In the genomic region with DNA sequence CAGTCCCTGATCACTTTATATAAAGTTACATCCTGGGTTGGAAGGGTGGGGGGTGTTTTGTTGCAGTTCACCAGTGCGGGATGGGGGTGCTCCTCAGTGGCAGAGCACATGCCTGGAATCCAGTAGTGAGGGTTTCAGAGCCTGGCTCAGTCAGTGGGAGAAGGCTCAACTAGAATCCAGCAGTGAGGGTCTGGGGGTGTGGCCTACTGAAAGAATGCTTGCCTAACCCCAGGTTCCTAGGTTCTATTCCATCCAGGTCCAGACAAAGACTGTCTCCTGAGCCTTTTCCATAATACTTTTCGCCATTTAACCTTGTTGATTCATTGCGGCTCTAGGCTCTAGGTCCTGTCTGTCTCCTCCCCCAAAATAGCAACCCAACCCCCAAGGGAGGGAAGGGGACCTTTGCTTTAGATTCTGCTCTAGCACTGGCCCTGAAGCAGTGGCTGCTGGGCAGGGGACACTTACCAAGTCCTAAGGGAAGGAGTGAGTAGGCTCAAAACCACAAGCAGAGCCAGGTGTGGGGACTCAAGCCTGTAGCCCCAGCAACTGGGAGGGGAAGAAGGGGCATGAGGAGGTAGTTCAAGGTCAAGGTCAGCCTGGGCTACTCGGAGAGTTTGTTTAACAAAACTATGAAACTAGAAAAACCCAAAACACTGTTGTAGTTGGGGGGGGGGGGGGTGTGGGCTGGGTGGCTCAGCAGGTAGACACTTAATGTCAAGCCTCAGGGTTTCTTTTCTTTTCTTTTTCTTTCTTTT, we compare ENCODE assay signal across 21 mouse cellular contexts. TPM values are rescaled to one million over a fixed set of nuclear protein-coding genes. Genes with fewer than 3 reads are reported as not detected.
DNase-seq lines count a peak whose midpoint lies in the region; ATAC-seq and TF ChIP-seq lines count a peak whose summit lies in the region.
"Had no signal": no experiment of that assay in that cellular context is flagged by ENCODE, and none has a peak within 500 bp of the region (broad histone marks: within the 10 kb centered on the region; RNA-seq: fewer than 3 reads in every experiment).

No protein-coding gene starts in this region.

- ATAC-seq in embryonic facial prominence, embryonic 12.5 days (ENCODE audit: insufficient number of reproducible peaks, insufficient read depth, low FRiP score, low TSS enrichment), result no peak
- no peak for ATAC-seq in heart, embryonic 16.5 days (replicated peaks; ENCODE audit: extremely low read depth, insufficient read depth, low FRiP score)
- ATAC-seq in stomach, embryonic 15.5 days (ENCODE audit: insufficient read depth, low FRiP score, low read depth), result no peak
- no peak for ATAC-seq in stomach, postnatal 0 days (ENCODE audit: low FRiP score, low TSS enrichment)
- ATAC-seq in hindbrain, embryonic 12.5 days (ENCODE audit: low FRiP score), result no peak
- ATAC-seq: activated CD4-positive, CD25-positive, alpha-beta regulatory T cell, adult 4 months; forebrain, postnatal 0 days had no signal

- H3K36me3 ChIP-seq in embryonic facial prominence, embryonic 12.5 days, result peaks cover 17% of the 10 kb centered on the region
- H3K36me3 ChIP-seq in embryonic facial prominence, embryonic 10.5 days (replicated peaks), result peaks cover 31% of the 10 kb centered on the region
- 0 out of 2 replicates have a peak, but pooled peaks cover 4% of the 10 kb centered on the region for H3K36me3 ChIP-seq in heart, embryonic 16.5 days (ENCODE audit: control insufficient read depth, insufficient read depth)
- H3K36me3 ChIP-seq in stomach, embryonic 15.5 days, result 0 out of 2 replicates have a peak, but pooled peaks cover 5% of the 10 kb centered on the region
- H3K36me3 ChIP-seq in stomach, postnatal 0 days (ENCODE audit: control insufficient read depth, insufficient read depth, low read length), result no peaks in the 10 kb centered on the region
- H3K36me3 ChIP-seq in hindbrain, embryonic 12.5 days, result peaks cover 16% of the 10 kb centered on the region

- H3K9me3 ChIP-seq in embryonic facial prominence, embryonic 12.5 days, result no peaks in the 10 kb centered on the region
- H3K9me3 ChIP-seq in embryonic facial prominence, embryonic 10.5 days, result no peaks in the 10 kb centered on the region
- no peaks in the 10 kb centered on the region for H3K9me3 ChIP-seq in heart, embryonic 16.5 days (replicated peaks; ENCODE audit: control insufficient read depth, low read length)
- H3K9me3 ChIP-seq in stomach, embryonic 15.5 days, result no peaks in the 10 kb centered on the region
- H3K9me3 ChIP-seq in stomach, postnatal 0 days (ENCODE audit: control insufficient read depth, low read length), result no peaks in the 10 kb centered on the region
- no peaks in the 10 kb centered on the region for H3K9me3 ChIP-seq in hindbrain, embryonic 12.5 days (replicated peaks)
- H3K9me3 ChIP-seq: forebrain, embryonic 10.5 days; megakaryocyte, embryonic 14.5 days; neural tube, embryonic 13.5 days had no signal

- no peak for TF ChIP-seq CTCF in stomach, postnatal 0 days (IDR thresholded peaks at IDR 0.05; ENCODE audit: low read depth)
- TF ChIP-seq CTCF in layer of hippocampus, adult 2 months (conservative IDR thresholded peaks at IDR 0.05), result no peak

- H3K4me2 ChIP-seq in embryonic facial prominence, embryonic 12.5 days (replicated peaks), result no peak overlapping the region
- H3K4me2 ChIP-seq in heart, embryonic 16.5 days (ENCODE audit: low read depth, low read length), result no peak overlapping the region
- H3K4me2 ChIP-seq in stomach, embryonic 15.5 days, result no peak overlapping the region
- H3K4me2 ChIP-seq in stomach, postnatal 0 days (replicated peaks; ENCODE audit: low read depth), result no peak overlapping the region
- no peak overlapping the region for H3K4me2 ChIP-seq in hindbrain, embryonic 12.5 days (replicated peaks)
- H3K4me2 ChIP-seq: neural tube, embryonic 13.5 days had no signal

- no peak overlapping the region for H3K4me3 ChIP-seq in embryonic facial prominence, embryonic 12.5 days
- no peak overlapping the region for H3K4me3 ChIP-seq in embryonic facial prominence, embryonic 10.5 days
- H3K4me3 ChIP-seq in heart, embryonic 16.5 days (ENCODE audit: low read length), result no peak overlapping the region
- H3K4me3 ChIP-seq in stomach, embryonic 15.5 days (replicated peaks), result no peak overlapping the region
- H3K4me3 ChIP-seq in stomach, postnatal 0 days (ENCODE audit: low read depth, low read length), result no peak overlapping the region
- H3K4me3 ChIP-seq in layer of hippocampus, adult 2 months, result no peak overlapping the region
- no peak overlapping the region for H3K4me3 ChIP-seq in hindbrain, embryonic 12.5 days
- H3K4me3 ChIP-seq: forebrain, embryonic 10.5 days; megakaryocyte, embryonic 14.5 days; neural tube, embryonic 13.5 days had no signal

- 0 out of 2 replicates have a peak overlapping the region, but pooled peaks have one; percentile 9 for H3K27ac ChIP-seq in embryonic facial prominence, embryonic 12.5 days
- H3K27ac ChIP-seq in embryonic facial prominence, embryonic 10.5 days (replicated peaks), result no peak overlapping the region
- no peak overlapping the region for H3K27ac ChIP-seq in heart, embryonic 16.5 days (ENCODE audit: low read length)
- 0 out of 2 replicates have a peak overlapping the region, but pooled peaks have one; percentile 28 for H3K27ac ChIP-seq in stomach, embryonic 15.5 days
- H3K27ac ChIP-seq in stomach, postnatal 0 days (replicated peaks), result no peak overlapping the region
- H3K27ac ChIP-seq in layer of hippocampus, adult 2 months, result no peak overlapping the region
- H3K27ac ChIP-seq in hindbrain, embryonic 12.5 days, result no peak overlapping the region
- H3K27ac ChIP-seq: forebrain, embryonic 10.5 days; neural tube, embryonic 13.5 days had no signal

- intact Hi-C loops in heart, postnatal 10 days (cut with DNase I), result no loop called here

- H3K27me3 ChIP-seq in embryonic facial prominence, embryonic 12.5 days, result no peaks in the 10 kb centered on the region
- H3K27me3 ChIP-seq in embryonic facial prominence, embryonic 10.5 days (replicated peaks; ENCODE audit: low read depth, poor library complexity, severe bottlenecking), result no peaks in the 10 kb centered on the region
- no peaks in the 10 kb centered on the region for H3K27me3 ChIP-seq in heart, embryonic 16.5 days (ENCODE audit: control insufficient read depth, insufficient read depth, low read length)
- H3K27me3 ChIP-seq in stomach, embryonic 15.5 days (replicated peaks), result no peaks in the 10 kb centered on the region
- no peaks in the 10 kb centered on the region for H3K27me3 ChIP-seq in stomach, postnatal 0 days (ENCODE audit: control insufficient read depth, insufficient read depth, low read length)
- H3K27me3 ChIP-seq in hindbrain, embryonic 12.5 days, result no peaks in the 10 kb centered on the region
- H3K27me3 ChIP-seq: CH12.LX; megakaryocyte, embryonic 14.5 days; neural tube, embryonic 13.5 days had no signal

- no peaks in the 10 kb centered on the region for H3K4me1 ChIP-seq in embryonic facial prominence, embryonic 12.5 days
- H3K4me1 ChIP-seq in embryonic facial prominence, embryonic 10.5 days, result peaks cover 19% of the 10 kb centered on the region
- H3K4me1 ChIP-seq in heart, embryonic 16.5 days (ENCODE audit: control insufficient read depth, insufficient read depth, low read length), result peaks cover 12% of the 10 kb centered on the region
- peaks cover 20% of the 10 kb centered on the region for H3K4me1 ChIP-seq in stomach, embryonic 15.5 days
- H3K4me1 ChIP-seq in stomach, postnatal 0 days (replicated peaks; ENCODE audit: control insufficient read depth, insufficient read depth), result 0 out of 2 replicates have a peak, but pooled peaks cover 3% of the 10 kb centered on the region
- H3K4me1 ChIP-seq in hindbrain, embryonic 12.5 days, result 0 out of 2 replicates have a peak, but pooled peaks cover 3% of the 10 kb centered on the region

- no peak overlapping the region for H3K9ac ChIP-seq in embryonic facial prominence, embryonic 12.5 days
- 0 out of 2 replicates have a peak overlapping the region, but pooled peaks have one; percentile 4 for H3K9ac ChIP-seq in heart, embryonic 16.5 days (ENCODE audit: low read length)
- H3K9ac ChIP-seq in stomach, embryonic 15.5 days, result no peak overlapping the region
- H3K9ac ChIP-seq in stomach, postnatal 0 days (ENCODE audit: low read length), result no peak overlapping the region
- H3K9ac ChIP-seq in hindbrain, embryonic 12.5 days, result no peak overlapping the region
- H3K9ac ChIP-seq: forebrain, postnatal 0 days; neural tube, embryonic 13.5 days had no signal

- WGBS in embryonic facial prominence, embryonic 12.5 days, result 65% methylated on average over 4 of the region's 4 CpGs
- 72% methylated on average over 4 of the region's 4 CpGs for WGBS in embryonic facial prominence, embryonic 10.5 days
- 59% methylated on average over 4 of the region's 4 CpGs for WGBS in heart, embryonic 16.5 days
- WGBS in stomach, embryonic 15.5 days, result 58% methylated on average over 4 of the region's 4 CpGs
- WGBS in stomach, postnatal 0 days, result 63% methylated on average over 4 of the region's 4 CpGs
- 61% methylated on average over 4 of the region's 4 CpGs for WGBS in hindbrain, embryonic 12.5 days

- no peak for DNase-seq in embryonic facial prominence, embryonic 10.5 days (ENCODE audit: low spot score)
- no peak for DNase-seq in heart, postnatal 10 days
- DNase-seq in stomach, postnatal 0 days (ENCODE audit: low spot score), result no peak
- DNase-seq in layer of hippocampus, adult 2 months (ENCODE audit: low spot score in 2 of 2), result no peak
- DNase-seq: cerebellum, postnatal 10 days; forebrain, postnatal 0 days; kidney, adult 8-10 months; layer of hippocampus, postnatal 36 days; lung, adult 2 months; midbrain, embryonic 14.5 days; right cerebral cortex, adult 18-20 months; thymus, postnatal 14 days had no signal

- no peak for TF ChIP-seq EP300 in stomach, postnatal 0 days (optimal IDR thresholded peaks at IDR 0.05)

RNA-seq across cellular contexts. Expression of gene Actn4, which starts 4.8 kb away (rescaled TPM):
- polyA plus RNA-seq in embryonic facial prominence, embryonic 12.5 days (2016; fragmentation: Nextera tagmentation; extraction: Ambion mirVana), result 233 and 253 TPM in 2 replicates
- polyA plus RNA-seq in embryonic facial prominence, embryonic 10.5 days (2016; fragmentation: Nextera tagmentation; extraction: Ambion mirVana), result 260 and 269 TPM in 2 replicates
- polyA plus RNA-seq in heart, embryonic 16.5 days (2015; fragmentation: Nextera tagmentation; extraction: Ambion mirVana), result 260 and 301 TPM in 2 replicates
- 100 to 1,000 TPM; 173 to 174 TPM for total RNA-seq in heart, postnatal 10 days (2021)
- 319 and 341 TPM in 2 replicates for polyA plus RNA-seq in stomach, embryonic 15.5 days (2015; fragmentation: Nextera tagmentation; extraction: Ambion mirVana)
- polyA plus RNA-seq in stomach, postnatal 0 days (2015; fragmentation: Nextera tagmentation; extraction: Ambion mirVana), result 216 and 227 TPM in 2 replicates
- total RNA-seq in layer of hippocampus, adult 2 months (2021), result 100 to 1,000 TPM; 131 to 134 TPM
- 194 and 200 TPM in 2 replicates for polyA plus RNA-seq in hindbrain, embryonic 12.5 days (2016; fragmentation: Nextera tagmentation; extraction: Ambion mirVana)

RNA-seq across cellular contexts. Expression of gene Eif3k, which starts 14.7 kb away (rescaled TPM):
- 392 and 419 TPM in 2 replicates for polyA plus RNA-seq in embryonic facial prominence, embryonic 12.5 days (2016; fragmentation: Nextera tagmentation; extraction: Ambion mirVana)
- polyA plus RNA-seq in embryonic facial prominence, embryonic 10.5 days (2016; fragmentation: Nextera tagmentation; extraction: Ambion mirVana), result 444 and 454 TPM in 2 replicates
- 262 and 283 TPM in 2 replicates for polyA plus RNA-seq in heart, embryonic 16.5 days (2015; fragmentation: Nextera tagmentation; extraction: Ambion mirVana)
- total RNA-seq in heart, postnatal 10 days (2021), result 100 to 1,000 TPM; 185 to 188 TPM
- 370 and 373 TPM in 2 replicates for polyA plus RNA-seq in stomach, embryonic 15.5 days (2015; fragmentation: Nextera tagmentation; extraction: Ambion mirVana)
- polyA plus RNA-seq in stomach, postnatal 0 days (2015; fragmentation: Nextera tagmentation; extraction: Ambion mirVana), result 294 and 295 TPM in 2 replicates
- total RNA-seq in layer of hippocampus, adult 2 months (2021), result 100 to 1,000 TPM; 198 to 202 TPM
- 298 and 331 TPM in 2 replicates for polyA plus RNA-seq in hindbrain, embryonic 12.5 days (2016; fragmentation: Nextera tagmentation; extraction: Ambion mirVana)

RNA-seq across cellular contexts. Expression of gene Map4k1, which starts 14.9 kb away (rescaled TPM):
- 6.7 and 9.3 TPM in 2 replicates for polyA plus RNA-seq in embryonic facial prominence, embryonic 12.5 days (2016; fragmentation: Nextera tagmentation; extraction: Ambion mirVana)
- 11.6 and 14.4 TPM in 2 replicates for polyA plus RNA-seq in embryonic facial prominence, embryonic 10.5 days (2016; fragmentation: Nextera tagmentation; extraction: Ambion mirVana)
- polyA plus RNA-seq in heart, embryonic 16.5 days (2015; fragmentation: Nextera tagmentation; extraction: Ambion mirVana), result 6.0 and 12.2 TPM in 2 replicates
- total RNA-seq in heart, postnatal 10 days (2021), result 1 to 10 TPM; 2.0 to 2.2 TPM
- polyA plus RNA-seq in stomach, embryonic 15.5 days (2015; fragmentation: Nextera tagmentation; extraction: Ambion mirVana), result 7.8 and 9.3 TPM in 2 replicates
- polyA plus RNA-seq in stomach, postnatal 0 days (2015; fragmentation: Nextera tagmentation; extraction: Ambion mirVana), result 3.0 and 3.6 TPM in 2 replicates
- 1 to 10 TPM in 1 of 2 experiments, under 1 TPM in 1; 0.90 to 1.8 TPM for total RNA-seq in layer of hippocampus, adult 2 months (2021)
- polyA plus RNA-seq in hindbrain, embryonic 12.5 days (2016; fragmentation: Nextera tagmentation; extraction: Ambion mirVana), result 4.9 and 5.4 TPM in 2 replicates

Comparison
In these comparisons a context has a peak if more than half of its experiments do, and no peak if none do; other contexts are left out.
1. H3K27ac ChIP-seq: peak in embryonic facial prominence, embryonic 12.5 days (single experiment) and stomach, embryonic 15.5 days (single experiment); none in embryonic facial prominence, embryonic 10.5 days (single experiment), heart, embryonic 16.5 days (single experiment), stomach, postnatal 0 days (single experiment), layer of hippocampus, adult 2 months (single experiment) and hindbrain, embryonic 12.5 days (single experiment).